Mouse (Mus musculus): ENCODE data around the gene Daxx. TPM values are rescaled to one million over a fixed set of nuclear protein-coding genes. Genes with fewer than 3 reads are reported as not detected.
A peak's percentile ranks its signal among the peaks of the same experiment; 100 is the strongest.

Gene Daxx
- polyA plus RNA-seq, 1 experiment from 2014 or later = 52.9 TPM

DNA sequence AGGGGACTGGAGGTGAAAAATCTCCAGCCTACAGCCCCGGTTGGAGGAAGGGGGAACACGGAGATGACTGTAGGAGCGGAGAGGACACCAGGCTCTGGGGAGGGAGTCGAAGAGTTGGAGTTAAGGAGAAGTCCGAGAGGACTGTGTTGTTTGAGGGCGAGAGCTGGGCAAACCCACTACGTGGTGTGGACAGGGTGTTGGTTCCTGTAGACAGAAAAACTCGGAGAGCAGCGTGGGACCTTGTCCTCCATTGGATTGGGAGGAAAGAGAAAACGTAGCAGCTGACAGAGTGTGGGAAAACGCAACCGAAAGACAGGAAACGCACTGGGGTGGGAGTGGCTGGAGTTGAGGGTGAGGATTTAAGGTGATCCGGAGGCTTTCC is 646 bp downstream of the Daxx start:
- Histone ChIP-seq H3K27ac (peak overlapping the region; percentile 91), H3K4me3 (peak overlapping the region; percentile 90), H3K36me3 (peaks cover 44% of the 10 kb centered on the region), H3K27me3 (ENCODE audit: insufficient read depth, poor library complexity, severe bottlenecking) (no peaks in the 10 kb centered on the region), H3K4me1 (peaks cover 33% of the 10 kb centered on the region), H3K9me3 (no peaks in the 10 kb centered on the region)
- DNase-seq (ENCODE audit: low spot score) = no peak
- under 1% methylated on average over 14 of the region's 14 CpGs for WGBS

DNA sequence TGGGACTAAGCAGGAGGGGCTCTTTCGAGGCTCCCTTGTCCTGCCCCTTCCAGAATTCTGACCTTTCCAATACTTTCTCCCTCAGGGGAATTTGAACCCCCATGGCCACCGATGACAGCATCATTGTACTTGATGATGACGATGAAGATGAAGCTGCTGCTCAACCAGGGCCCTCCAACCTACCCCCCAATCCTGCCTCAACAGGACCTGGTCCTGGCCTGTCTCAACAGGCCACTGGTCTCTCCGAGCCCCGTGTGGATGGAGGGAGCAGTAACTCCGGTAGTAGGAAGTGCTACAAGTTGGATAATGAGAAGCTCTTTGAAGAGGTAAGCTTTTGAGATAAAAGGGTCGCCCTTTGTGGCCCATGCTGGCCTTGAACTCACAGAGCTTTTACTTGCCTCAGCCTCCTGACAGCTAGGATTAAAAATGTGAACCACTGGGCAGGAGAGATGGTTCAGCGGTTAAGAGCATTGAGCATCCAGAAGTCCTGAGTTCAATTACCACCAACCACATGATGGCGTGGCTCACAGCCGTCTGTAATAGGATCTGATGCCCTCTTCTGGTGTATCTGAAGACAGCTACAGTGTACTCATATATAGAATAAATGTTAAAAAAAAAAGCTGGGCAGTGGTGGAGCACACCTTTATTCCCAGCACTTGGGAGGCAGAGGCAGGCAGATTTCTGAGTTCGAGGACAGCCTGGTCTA is 1.3 kb downstream of the Daxx start:
- H3K4me1 ChIP-seq = peaks cover 38% of the 10 kb centered on the region
- WGBS = 53% methylated on average over 11 of the region's 11 CpGs
- H3K27ac ChIP-seq = peak overlapping the region; percentile 91
- no peaks in the 10 kb centered on the region for H3K27me3 ChIP-seq (ENCODE audit: insufficient read depth, poor library complexity, severe bottlenecking)
- peak; percentile 55 for DNase-seq (ENCODE audit: low spot score)
- peak overlapping the region; percentile 90 for H3K4me3 ChIP-seq
- H3K9me3 ChIP-seq = no peaks in the 10 kb centered on the region
- H3K36me3 ChIP-seq = peaks cover 49% of the 10 kb centered on the region

DNA sequence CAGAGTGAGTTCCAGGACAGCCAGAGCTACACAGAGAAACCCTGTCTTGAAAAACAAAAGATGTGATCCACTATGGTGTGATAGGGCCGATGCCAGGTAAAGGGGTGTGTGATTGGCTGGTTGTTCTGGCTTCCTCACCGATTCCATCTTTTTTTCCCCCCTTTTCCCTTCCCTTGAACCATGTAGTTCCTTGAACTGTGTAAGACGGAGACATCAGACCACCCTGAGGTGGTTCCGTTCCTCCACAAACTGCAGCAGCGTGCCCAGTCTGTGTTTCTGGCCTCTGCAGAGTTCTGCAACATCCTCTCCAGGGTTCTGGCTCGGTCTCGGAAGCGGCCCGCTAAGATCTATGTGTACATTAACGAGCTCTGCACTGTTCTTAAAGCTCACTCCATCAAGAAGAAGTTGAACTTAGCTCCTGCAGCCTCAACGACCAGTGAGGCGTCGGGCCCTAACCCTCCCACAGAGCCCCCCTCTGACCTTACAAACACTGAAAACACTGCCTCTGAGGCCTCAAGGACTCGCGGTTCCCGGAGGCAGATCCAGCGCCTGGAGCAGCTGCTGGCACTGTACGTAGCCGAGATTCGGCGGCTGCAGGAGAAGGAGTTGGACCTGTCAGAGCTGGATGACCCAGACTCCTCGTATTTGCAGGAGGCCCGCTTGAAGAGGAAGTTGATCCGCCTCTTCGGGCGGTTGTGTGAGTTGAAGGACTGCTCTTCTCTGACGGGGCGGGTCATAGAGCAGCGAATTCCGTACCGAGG is 2.0 kb downstream of the Daxx start:
- no peaks in the 10 kb centered on the region for H3K9me3 ChIP-seq
- H3K4me3 ChIP-seq = no peak overlapping the region
- no peaks in the 10 kb centered on the region for H3K27me3 ChIP-seq (ENCODE audit: insufficient read depth, poor library complexity, severe bottlenecking)
- peak; percentile 68 for DNase-seq (ENCODE audit: low spot score)
- H3K27ac ChIP-seq = no peak overlapping the region
- WGBS = 91% methylated on average over 31 of the region's 31 CpGs
- H3K36me3 ChIP-seq = peaks cover 49% of the 10 kb centered on the region
- H3K4me1 ChIP-seq = peaks cover 38% of the 10 kb centered on the region

DNA sequence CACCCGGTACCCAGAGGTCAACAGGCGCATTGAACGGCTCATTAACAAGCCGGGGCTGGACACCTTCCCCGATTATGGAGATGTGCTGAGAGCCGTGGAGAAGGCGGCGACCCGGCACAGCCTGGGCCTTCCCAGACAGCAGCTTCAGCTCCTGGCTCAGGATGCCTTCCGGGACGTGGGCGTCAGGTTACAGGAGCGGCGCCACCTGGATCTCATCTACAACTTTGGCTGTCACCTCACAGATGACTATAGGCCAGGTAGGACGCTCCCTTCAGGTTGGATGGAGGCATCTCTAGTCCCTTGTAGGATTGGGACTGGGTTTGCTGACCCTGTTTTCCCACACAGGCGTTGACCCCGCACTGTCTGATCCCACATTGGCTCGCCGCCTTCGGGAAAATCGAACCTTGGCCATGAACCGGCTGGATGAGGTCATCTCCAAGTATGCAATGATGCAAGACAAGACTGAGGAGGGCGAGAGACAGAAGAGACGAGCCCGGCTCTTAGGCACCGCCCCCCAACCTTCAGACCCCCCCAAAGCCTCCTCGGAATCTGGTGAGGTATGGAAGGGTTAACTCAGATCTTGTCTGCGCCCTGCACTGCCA is 2.7 kb downstream of the Daxx start:
- peaks cover 42% of the 10 kb centered on the region for H3K4me1 ChIP-seq
- no peak overlapping the region for H3K27ac ChIP-seq
- H3K4me3 ChIP-seq = no peak overlapping the region
- no peaks in the 10 kb centered on the region for H3K9me3 ChIP-seq
- peak; percentile 70 for DNase-seq (ENCODE audit: low spot score)
- WGBS = 90% methylated on average over 28 of the region's 28 CpGs
- H3K27me3 ChIP-seq (ENCODE audit: insufficient read depth, poor library complexity, severe bottlenecking) = no peaks in the 10 kb centered on the region
- peaks cover 49% of the 10 kb centered on the region for H3K36me3 ChIP-seq

DNA sequence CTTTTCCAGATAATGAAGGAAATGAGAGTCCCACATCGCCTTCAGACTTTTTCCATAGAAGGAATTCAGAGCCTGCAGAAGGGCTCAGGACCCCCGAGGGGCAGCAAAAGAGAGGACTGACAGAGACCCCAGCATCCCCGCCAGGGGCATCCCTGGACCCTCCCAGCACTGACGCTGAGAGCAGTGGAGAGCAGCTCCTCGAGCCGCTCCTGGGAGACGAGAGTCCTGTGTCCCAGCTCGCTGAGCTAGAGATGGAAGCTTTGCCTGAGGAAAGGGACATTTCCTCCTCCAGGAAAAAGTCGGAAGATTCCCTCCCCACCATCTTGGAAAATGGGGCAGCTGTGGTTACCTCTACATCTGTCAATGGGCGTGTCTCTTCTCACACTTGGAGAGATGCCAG is 4.0 kb downstream of the Daxx start:
- no peaks in the 10 kb centered on the region for H3K27me3 ChIP-seq (ENCODE audit: insufficient read depth, poor library complexity, severe bottlenecking)
- WGBS = 91% methylated on average over 10 of the region's 10 CpGs
- H3K9me3 ChIP-seq = no peaks in the 10 kb centered on the region
- H3K4me3 ChIP-seq = no peak overlapping the region
- H3K27ac ChIP-seq = no peak overlapping the region
- peaks cover 63% of the 10 kb centered on the region for H3K36me3 ChIP-seq
- H3K4me1 ChIP-seq = peaks cover 50% of the 10 kb centered on the region
- no peak for DNase-seq (ENCODE audit: low spot score)

DNA sequence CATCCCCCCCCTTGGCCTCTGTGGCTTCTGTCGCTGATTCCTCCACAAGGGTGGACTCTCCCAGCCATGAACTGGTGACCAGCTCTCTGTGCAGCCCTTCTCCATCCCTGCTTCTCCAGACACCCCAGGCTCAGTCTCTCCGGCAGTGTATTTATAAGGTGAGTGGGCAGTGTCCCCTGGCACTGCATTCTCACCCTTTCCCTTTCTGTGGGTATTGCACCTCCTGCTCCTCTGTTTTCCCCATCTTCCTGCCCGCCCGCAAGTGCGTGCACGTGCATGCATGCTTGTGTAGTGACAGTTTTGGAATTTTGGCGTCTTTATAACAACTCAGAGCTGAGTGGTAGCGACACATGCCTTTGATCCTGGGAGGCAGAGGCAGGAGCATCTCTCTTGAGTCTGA is 4.7 kb downstream of the Daxx start:
- WGBS = 88% methylated on average over 8 of the region's 8 CpGs
- no peak overlapping the region for H3K27ac ChIP-seq
- H3K27me3 ChIP-seq (ENCODE audit: insufficient read depth, poor library complexity, severe bottlenecking) = no peaks in the 10 kb centered on the region
- H3K4me3 ChIP-seq = no peak overlapping the region
- H3K4me1 ChIP-seq = peaks cover 51% of the 10 kb centered on the region
- DNase-seq (ENCODE audit: low spot score) = no peak
- H3K9me3 ChIP-seq = no peaks in the 10 kb centered on the region
- peaks cover 67% of the 10 kb centered on the region for H3K36me3 ChIP-seq

DNA sequence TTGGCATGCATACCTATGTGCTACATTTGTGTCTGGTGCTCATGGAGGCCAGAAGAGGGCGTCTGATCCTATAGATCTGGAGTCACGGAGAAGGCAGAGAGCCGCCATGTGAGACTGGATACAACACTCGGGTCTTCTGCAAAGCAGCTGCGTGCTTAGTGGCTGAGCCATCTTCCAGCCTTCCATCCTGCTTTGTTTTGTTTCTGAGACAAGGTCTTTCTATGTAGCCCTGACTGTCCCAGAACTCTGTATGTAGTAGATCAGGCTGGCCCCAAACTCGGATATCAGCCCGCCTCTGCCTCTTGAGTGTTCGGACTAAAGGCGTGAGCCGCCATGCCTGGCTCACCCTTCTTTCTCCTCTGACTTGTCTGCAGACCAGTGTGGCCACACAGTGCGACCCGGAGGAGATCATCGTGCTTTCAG is 5.8 kb downstream of the Daxx start:
- peak overlapping the region; percentile 97; the same call in 1 of the 2 replicates for H3K27ac ChIP-seq
- H3K27me3 ChIP-seq (ENCODE audit: insufficient read depth, poor library complexity, severe bottlenecking) = no peaks in the 10 kb centered on the region
- H3K4me3 ChIP-seq = peak overlapping the region; percentile 81
- no peaks in the 10 kb centered on the region for H3K9me3 ChIP-seq
- H3K4me1 ChIP-seq = peaks cover 59% of the 10 kb centered on the region
- peaks cover 67% of the 10 kb centered on the region for H3K36me3 ChIP-seq
- 73% methylated on average over 13 of the region's 13 CpGs for WGBS
- DNase-seq (ENCODE audit: low spot score) = no peak

DNA sequence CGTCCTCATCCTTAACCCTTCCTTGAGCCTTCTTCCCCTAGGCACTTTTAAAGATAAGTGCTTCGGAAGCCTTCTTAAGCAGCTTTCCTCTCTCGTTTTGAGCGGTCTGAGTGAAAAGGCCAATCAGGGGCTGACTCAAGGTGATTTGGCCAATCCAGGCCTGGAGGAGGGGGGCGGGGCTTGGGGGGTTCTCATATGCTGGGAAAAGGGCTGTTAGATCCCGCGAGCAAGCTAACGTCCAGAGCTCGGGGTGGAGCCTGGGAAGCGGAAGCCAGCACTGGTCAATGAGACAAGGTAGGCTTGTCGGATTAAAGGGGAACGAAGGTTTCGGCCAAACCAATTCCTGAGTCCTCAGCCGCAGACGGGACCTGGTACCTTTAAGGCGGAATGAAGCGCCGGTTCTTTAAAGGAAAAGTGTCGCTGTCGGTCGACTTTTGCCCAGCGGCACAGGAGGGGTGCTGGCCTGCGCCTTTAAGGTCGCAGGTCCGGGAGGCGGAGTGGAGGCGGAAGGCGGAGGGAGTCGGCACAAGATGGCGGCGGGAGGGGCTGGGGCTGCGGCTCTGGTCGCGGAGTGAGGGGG is 6.5 kb downstream of the Daxx start, which contains the start of the genes Tapbp and Zbtb22:
Gene Tapbp (plus strand): TSS at position 229 of the 580 bp plus-strand sequence.
Gene Zbtb22 (plus strand): TSS at position 234 of the 580 bp plus-strand sequence.
- WGBS = under 1% methylated on average over 34 of the region's 34 CpGs
- Histone ChIP-seq H3K27me3 (ENCODE audit: insufficient read depth, poor library complexity, severe bottlenecking) (no peaks in the 10 kb centered on the region), H3K4me3 (peak within 1 kb of the TSS; percentile 81), H3K4me1 (peaks cover 56% of the 10 kb centered on the region), H3K9me3 (no peaks in the 10 kb centered on the region), H3K36me3 (peaks cover 62% of the 10 kb centered on the region), H3K27ac (peak within 1 kb of the TSS; percentile 97)
- peak; percentile 100 for DNase-seq (ENCODE audit: low spot score)

DNA sequence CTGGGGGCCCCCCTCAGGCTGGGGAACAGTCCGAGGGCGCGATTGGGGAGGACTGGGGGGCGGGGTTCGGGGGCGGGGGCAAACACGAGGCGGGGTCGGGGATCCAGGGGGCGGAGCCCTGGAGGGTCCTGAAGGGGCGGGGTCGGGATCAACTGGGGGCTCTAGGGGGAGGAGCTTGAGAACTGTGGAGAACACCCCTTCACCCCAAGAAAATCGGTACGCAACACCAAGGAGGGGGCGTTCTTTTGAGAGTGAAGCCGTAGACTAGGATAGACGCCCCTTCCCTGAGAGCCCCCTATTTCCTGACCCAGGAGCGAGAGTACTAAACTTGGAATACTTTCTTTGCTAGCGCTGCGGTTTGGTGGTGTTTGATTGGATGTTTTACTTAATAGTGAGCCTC is 7.1 kb downstream of the Daxx start:
- DNase-seq (ENCODE audit: low spot score) = peak; percentile 89
- Histone ChIP-seq H3K36me3 (peaks cover 56% of the 10 kb centered on the region), H3K4me1 (peaks cover 56% of the 10 kb centered on the region), H3K4me3 (peak overlapping the region; percentile 81), H3K27me3 (ENCODE audit: insufficient read depth, poor library complexity, severe bottlenecking) (no peaks in the 10 kb centered on the region), H3K27ac (peak overlapping the region; percentile 97), H3K9me3 (no peaks in the 10 kb centered on the region)
- 2% methylated on average over 19 of the region's 20 CpGs for WGBS

DNA sequence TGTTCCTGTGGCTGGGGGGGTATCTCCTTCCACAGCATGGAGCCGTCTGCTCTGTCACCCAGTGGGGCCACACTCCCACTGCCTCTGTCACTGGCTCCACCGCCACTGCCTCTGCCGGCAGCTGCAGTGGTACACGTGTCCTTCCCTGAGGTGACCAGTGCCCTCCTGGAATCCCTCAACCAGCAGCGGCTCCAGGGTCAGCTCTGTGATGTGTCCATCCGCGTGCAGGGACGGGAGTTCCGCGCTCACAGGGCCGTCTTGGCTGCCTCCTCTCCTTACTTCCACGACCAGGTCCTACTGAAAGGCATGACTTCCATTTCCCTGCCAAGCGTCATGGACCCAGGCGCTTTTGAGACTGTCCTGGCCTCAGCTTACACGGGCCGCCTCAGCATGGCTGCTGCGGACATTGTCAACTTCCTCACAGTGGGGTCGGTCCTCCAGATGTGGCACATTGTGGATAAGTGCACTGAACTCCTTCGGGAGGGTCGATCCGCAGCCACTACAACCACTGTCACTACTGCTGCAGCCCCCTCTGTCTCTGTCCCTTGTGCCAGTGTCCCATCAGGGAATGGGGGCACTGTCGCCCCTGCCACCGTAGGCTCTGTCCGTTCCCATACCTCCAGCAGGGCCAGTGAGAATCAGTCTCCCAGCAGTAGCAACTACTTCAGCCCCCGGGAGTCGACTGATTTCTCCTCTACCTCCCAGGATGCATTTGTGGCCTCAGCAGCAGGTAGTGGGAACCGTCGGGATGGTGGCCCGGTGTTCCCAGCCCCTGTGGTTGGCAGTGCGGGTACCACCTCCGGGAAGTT is 7.8 kb downstream of the Daxx start:
- no peak for DNase-seq (ENCODE audit: low spot score)
- Histone ChIP-seq H3K4me1 (peaks cover 51% of the 10 kb centered on the region), H3K27me3 (ENCODE audit: insufficient read depth, poor library complexity, severe bottlenecking) (no peaks in the 10 kb centered on the region), H3K4me3 (peak overlapping the region; percentile 81), H3K27ac (peak overlapping the region; percentile 52; the same call in 1 of the 2 replicates), H3K36me3 (peaks cover 49% of the 10 kb centered on the region), H3K9me3 (no peaks in the 10 kb centered on the region)
- WGBS = 69% methylated on average over 31 of the region's 31 CpGs

DNA sequence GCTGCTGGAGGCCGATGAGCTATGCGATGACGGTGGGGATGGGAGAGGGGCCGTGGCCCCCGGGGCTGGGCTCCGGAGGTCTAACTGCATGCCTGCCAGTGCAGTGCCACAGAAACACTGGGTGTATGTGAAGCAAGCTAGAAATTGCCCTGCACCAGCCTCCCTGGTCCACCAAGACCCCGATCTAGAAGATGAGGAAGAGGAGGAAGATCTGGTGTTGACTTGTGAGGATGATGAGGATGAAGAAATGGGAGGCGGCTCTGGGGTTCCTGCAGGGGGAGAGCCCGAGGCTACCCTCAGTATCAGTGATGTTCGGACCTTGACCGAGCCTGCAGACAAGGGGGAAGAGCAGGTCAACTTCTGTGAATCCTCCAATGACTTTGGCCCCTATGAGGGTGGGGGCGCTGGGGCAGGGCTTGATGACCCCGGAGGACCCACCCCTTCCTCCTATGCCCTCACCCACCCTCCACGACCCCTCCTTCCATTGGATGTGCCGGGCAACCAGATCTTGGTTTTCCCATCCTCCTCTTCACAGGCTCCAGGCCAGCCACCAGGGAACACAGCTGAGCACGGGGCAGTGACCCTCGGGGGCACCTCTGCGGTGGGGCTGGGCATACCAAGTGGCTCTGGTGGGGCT is 8.6 kb downstream of the Daxx start:
- Histone ChIP-seq H3K27me3 (ENCODE audit: insufficient read depth, poor library complexity, severe bottlenecking) (no peaks in the 10 kb centered on the region), H3K4me3 (peak overlapping the region; percentile 81; the same call in 1 of the 2 replicates), H3K36me3 (peaks cover 42% of the 10 kb centered on the region), H3K27ac (peak overlapping the region; percentile 52), H3K4me1 (peaks cover 47% of the 10 kb centered on the region), H3K9me3 (no peaks in the 10 kb centered on the region)
- WGBS = 85% methylated on average over 18 of the region's 18 CpGs
- DNase-seq (ENCODE audit: low spot score) = no peak
